Mouse (Mus musculus) midbrain, embryonic 13.5 days (tissue): Measurements from ENCODE around the gene Rab4b. TPM values are rescaled to one million over a fixed set of nuclear protein-coding genes. Genes with fewer than 3 reads are reported as not detected.

Experiments
- ATAC-seq: fragments of 200-750 bp; cut with Nextera tagmentation; 2 replicates; pipeline ENCODE4 v1.8.0; 2017; ENCODE audit warnings: mild to moderate bottlenecking, moderate TSS enrichment, moderate library complexity
- H3K27ac ChIP-seq: fragments of 300-500 bp; sonication (generic); 2 replicates; pipeline ENCODE4 v1.5.1; 2015; ENCODE audit warnings: inconsistent platforms, mild to moderate bottlenecking, moderate library complexity
- H3K27me3 ChIP-seq: fragments of 300-500 bp; sonication (generic); 2 replicates; pipeline ENCODE4 v1.6.1; 2015; ENCODE audit warnings: mild to moderate bottlenecking, inconsistent platforms
- H3K36me3 ChIP-seq: fragments of 300-500 bp; sonication (generic); 2 replicates; pipeline ENCODE4 v1.6.1; 2015; ENCODE audit warnings: mild to moderate bottlenecking, inconsistent platforms
- H3K4me1 ChIP-seq: fragments of 300-500 bp; sonication (generic); replicated peaks from 2 replicates; pipeline ENCODE4 v1.6.1; 2015; ENCODE audit warnings: inconsistent platforms
- H3K4me2 ChIP-seq: fragments of 300-500 bp; sonication (generic); replicated peaks from 2 replicates; pipeline ENCODE4 v1.6.1; 2015; ENCODE audit warnings: moderate library complexity, mild to moderate bottlenecking, inconsistent platforms
- H3K4me3 ChIP-seq: fragments of 300-500 bp; sonication (generic); replicated peaks from 2 replicates; pipeline ENCODE4 v1.5.1; 2015; ENCODE audit warnings: mild to moderate bottlenecking, inconsistent platforms
- H3K9ac ChIP-seq: fragments of 300-500 bp; sonication (generic); replicated peaks from 2 replicates; pipeline ENCODE4 v1.6.1; 2015; ENCODE audit warnings: mild to moderate bottlenecking, inconsistent platforms
- H3K9me3 ChIP-seq: fragments of 300-500 bp; sonication (generic); 2 replicates; pipeline ENCODE4 v1.6.1; 2016; ENCODE audit warnings: mild to moderate bottlenecking, inconsistent platforms
- WGBS: fragments of 180-500 bp; shearing (Covaris S2); methylation state at CpG from one replicate; pipeline ENCODE4 v1.1.7; 2015; 5-methylcytosine and 5-hydroxymethylcytosine counted together
- polyA plus RNA-seq: library from polyadenylated mRNA; unstranded; fragments of >200 nt; fragmentation: Nextera tagmentation; extraction: Ambion mirVana; gene quantifications from 2 replicates; pipeline ENCODE4 v1.2.1, GENCODE M21; 2015

Rab4b gene
- polyA plus RNA-seq, 1 experiment from 2014 or later, result 104 TPM

DNA sequence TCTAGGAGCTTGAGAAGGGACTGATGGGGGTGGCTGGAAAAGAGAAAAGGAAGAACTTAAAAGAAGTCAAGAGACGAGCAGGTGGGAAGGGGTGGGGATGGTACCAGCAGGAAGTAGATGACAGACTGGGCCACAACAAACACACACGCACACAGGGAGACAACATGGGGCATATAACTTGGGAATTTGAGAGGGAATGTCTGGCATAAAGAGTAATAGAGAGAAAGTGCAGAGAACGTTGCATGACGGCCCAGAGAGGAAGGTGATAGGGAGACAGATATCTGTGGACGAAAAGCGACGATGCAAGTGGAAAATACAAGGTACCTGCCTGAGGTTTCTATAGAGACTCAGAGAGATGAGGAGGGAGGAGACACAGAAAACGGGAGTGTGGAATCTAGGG is 13.0 kb downstream of the Rab4b start:
- Histone ChIP-seq H3K36me3 (peaks cover 36% of the 10 kb centered on the region), H3K4me3 (peak overlapping the region; percentile 77), H3K27me3 (no peaks in the 10 kb centered on the region), H3K27ac (peak overlapping the region; percentile 99), H3K4me1 (peaks cover 61% of the 10 kb centered on the region), H3K9ac (peak overlapping the region; percentile 88), H3K9me3 (no peaks in the 10 kb centered on the region), H3K4me2 (peak overlapping the region; percentile 86)
- no peak for ATAC-seq
- WGBS, result 5% methylated on average over 8 of the region's 8 CpGs

DNA sequence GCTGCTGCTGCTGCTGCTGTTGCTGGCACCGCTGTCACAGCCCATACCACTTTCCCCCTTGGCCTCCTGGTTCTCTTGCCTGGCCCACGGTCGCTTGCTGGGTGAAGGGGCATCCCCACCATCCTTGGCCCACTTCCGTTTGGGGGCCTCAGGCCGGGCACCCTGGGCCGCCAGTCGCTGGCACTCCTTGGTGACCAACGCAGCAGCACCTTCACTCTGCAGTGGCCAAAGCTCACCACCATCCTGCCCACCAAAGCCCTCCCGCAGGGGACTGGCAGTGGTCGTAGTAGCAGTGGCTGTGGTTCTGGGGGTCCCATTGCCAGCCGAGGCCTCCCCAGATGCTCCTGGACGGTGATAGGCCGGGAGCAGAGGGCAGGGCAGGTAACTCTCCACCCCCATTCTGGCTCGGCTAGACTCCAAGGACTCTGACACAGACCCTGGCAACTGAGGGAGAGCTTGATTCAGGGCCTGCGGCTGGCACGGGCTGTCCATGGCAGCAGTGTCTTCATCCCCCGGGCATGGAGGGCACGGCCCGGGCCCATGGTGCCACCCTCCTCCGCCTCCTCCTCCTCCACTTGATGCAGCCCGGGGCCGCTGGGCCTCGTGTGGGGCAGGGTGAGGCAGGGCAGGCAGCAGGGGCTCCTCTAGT is 13.6 kb downstream of the Rab4b start:
- peak; percentile 12; the same call in 1 of the 2 replicates for ATAC-seq
- H3K27ac ChIP-seq, result 0 out of 2 replicates have a peak overlapping the region, but pooled peaks have one; percentile 99

DNA sequence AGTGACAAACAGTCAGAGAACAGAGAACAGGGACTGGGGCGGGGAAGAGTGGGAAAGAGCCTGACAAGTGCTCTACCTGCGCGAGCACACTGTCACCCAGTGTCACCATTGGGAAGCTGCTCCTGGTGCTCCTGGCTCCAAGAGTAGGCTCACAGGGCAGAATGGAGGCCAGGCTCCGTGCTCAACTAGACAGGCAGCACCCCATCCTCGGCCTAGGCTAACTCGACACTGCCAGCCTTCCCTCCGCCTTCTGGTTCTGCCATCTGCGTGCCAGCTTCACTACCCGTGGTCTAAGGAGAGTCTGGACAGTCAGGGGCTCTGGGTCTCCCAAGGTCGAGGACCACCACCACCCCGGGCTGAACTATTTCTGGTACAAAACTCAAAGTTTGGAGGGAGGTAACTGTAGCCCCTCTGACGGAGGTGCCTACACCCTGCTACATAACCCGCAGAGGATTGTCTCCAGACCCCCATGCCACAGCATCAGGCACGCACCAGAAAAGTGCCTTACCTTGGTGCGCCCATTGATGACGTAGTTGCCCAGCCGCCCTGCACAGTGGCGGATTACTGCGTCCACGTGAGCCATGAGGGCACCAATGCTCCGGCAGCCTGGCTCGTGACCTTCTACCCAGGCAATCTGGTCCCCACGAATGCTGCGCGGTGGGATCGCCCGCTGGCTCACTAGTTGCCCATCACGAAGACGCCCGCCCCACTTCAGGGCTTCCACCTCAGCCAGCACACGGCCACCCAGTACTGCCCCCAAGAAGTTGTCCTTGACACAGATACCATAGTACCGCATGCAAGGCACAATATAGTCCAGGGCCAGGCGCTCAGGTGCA is 14.4 kb downstream of the Rab4b start:
- no peak for ATAC-seq
- H3K9me3 ChIP-seq, result no peaks in the 10 kb centered on the region
- WGBS, result 89% methylated on average over 33 of the region's 33 CpGs
- H3K4me3 ChIP-seq, result peak overlapping the region; percentile 77
- H3K4me1 ChIP-seq, result peaks cover 73% of the 10 kb centered on the region
- H3K4me2 ChIP-seq, result peak overlapping the region; percentile 86
- H3K9ac ChIP-seq, result peak overlapping the region; percentile 88
- no peak overlapping the region for H3K27ac ChIP-seq
- no peaks in the 10 kb centered on the region for H3K27me3 ChIP-seq
- peaks cover 36% of the 10 kb centered on the region for H3K36me3 ChIP-seq

More for the DNA sequence above, 13.6 kb downstream of the Rab4b start:
- Histone ChIP-seq H3K4me1 (peaks cover 67% of the 10 kb centered on the region), H3K4me3 (peak overlapping the region; percentile 77), H3K9ac (peak overlapping the region; percentile 88), H3K9me3 (no peaks in the 10 kb centered on the region), H3K4me2 (peak overlapping the region; percentile 86), H3K36me3 (peaks cover 33% of the 10 kb centered on the region), H3K27me3 (no peaks in the 10 kb centered on the region)
- WGBS, result 75% methylated on average over 22 of the region's 23 CpGs

DNA sequence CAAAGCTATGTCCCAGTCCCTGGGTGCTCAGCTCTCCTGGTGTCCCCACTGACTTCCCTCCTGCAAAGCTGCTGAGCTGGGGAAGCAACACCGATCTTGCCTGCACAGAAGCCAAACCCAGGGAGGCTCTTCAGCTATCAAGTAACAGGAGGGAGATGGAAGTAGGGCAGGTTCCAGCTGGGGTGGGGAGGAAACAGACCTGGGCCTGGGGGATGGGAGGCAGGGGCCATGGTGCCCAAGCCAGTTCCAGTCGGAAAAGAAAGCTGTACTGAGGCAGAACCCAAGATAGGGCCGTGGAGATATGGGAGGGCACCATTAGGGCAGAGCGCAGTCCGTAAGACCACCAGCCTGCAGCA is 15.3 kb downstream of the Rab4b start:
- Histone ChIP-seq H3K4me2 (peak overlapping the region; percentile 86), H3K9ac (peak overlapping the region; percentile 88), H3K4me3 (peak overlapping the region; percentile 77), H3K4me1 (peaks cover 73% of the 10 kb centered on the region), H3K9me3 (no peaks in the 10 kb centered on the region), H3K27ac (peak overlapping the region; percentile 32; the same call in 1 of the 2 replicates), H3K27me3 (no peaks in the 10 kb centered on the region), H3K36me3 (peaks cover 43% of the 10 kb centered on the region)
- no peak for ATAC-seq
- WGBS, result 84% methylated on average over 5 of the region's 5 CpGs

DNA sequence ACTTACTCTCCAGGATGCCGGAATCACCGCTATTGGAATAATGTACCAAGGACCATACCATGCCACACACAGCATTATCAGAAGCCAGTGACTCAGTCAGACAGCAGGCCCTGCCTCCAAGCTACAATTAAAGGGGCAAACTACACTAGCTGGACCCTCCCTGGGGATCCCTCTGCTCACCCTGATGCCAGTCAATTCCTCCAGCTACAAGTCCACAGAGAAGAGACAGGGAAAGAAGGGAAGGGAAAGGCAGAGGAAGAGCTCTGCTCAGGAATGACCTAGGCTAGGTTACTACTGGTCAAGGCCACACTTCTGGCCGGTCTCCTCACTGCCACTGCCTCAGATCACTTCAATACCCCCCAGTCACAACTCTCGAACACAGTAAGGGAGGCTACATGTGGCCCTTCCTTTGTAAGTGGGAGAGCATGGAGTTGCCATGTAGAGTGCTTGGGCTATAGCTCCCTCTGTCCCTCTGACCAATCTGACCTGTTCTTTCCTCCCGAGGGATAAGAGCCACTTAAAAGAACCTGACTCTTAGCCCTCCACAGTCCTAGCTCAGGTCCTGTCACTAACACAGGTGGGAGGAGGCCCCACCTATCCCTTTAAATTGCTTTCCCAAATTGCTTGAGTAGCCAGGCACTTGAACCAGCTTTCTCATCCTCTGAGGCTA is 15.8 kb downstream of the Rab4b start:
- Histone ChIP-seq H3K9me3 (no peaks in the 10 kb centered on the region), H3K4me3 (peak overlapping the region; percentile 77), H3K4me1 (peaks cover 72% of the 10 kb centered on the region), H3K27me3 (no peaks in the 10 kb centered on the region), H3K9ac (peak overlapping the region; percentile 88), H3K4me2 (peak overlapping the region; percentile 86), H3K27ac (peak overlapping the region; percentile 32; the same call in 1 of the 2 replicates), H3K36me3 (peaks cover 48% of the 10 kb centered on the region)
- no peak for ATAC-seq
- 81% methylated on average over 5 of the region's 5 CpGs for WGBS

DNA sequence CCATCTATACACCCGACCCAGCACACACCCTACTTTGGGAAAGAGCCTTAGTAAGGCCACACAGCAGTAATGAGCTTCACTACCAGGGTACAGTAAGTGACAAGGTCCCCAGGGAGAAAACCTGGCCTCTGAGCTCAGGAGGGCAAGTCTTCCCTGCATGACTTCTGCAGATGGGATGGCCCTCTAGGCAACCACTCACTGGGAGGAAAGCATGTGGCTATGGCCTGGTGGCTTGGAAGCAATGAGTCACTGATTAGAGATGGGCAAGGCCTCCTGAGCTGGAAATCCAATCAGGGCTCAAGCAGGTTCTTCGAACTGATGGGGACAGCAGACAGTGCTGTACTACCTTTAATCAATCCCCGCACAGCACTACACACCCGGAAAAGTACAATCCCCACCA is 17.0 kb downstream of the Rab4b start:
- Histone ChIP-seq H3K4me1 (peaks cover 62% of the 10 kb centered on the region), H3K36me3 (peaks cover 56% of the 10 kb centered on the region), H3K4me2 (peak overlapping the region; percentile 86), H3K9me3 (no peaks in the 10 kb centered on the region), H3K27me3 (no peaks in the 10 kb centered on the region), H3K4me3 (no peak overlapping the region), H3K9ac (peak overlapping the region; percentile 44; the same call in 1 of the 2 replicates), H3K27ac (0 out of 2 replicates have a peak overlapping the region, but pooled peaks have one; percentile 35)
- 90% methylated on average over 4 of the region's 4 CpGs for WGBS
- ATAC-seq, result no peak

DNA sequence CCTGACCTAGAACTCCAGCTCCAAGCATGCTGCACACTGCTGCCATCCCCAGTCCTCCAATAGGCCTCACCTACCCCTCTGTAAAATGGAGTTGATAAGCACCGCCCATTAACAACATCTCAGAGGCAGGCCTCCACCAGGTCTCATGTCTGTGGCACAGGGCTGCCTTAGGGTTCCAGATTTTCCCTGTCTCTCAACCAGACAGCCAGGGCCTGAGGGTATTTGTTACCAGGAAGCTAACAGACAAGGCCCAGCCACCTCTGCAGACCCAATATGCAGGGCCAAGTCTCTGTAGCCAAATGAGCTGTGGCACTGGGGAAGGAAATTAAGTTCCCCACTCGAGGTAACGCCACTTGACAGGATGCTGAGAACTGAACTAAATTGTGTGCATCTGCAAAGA is 17.8 kb downstream of the Rab4b start:
- no peak overlapping the region; the same call in 1 of the 2 replicates for H3K27ac ChIP-seq
- peak overlapping the region; percentile 28; the same call in 1 of the 2 replicates for H3K9ac ChIP-seq
- H3K36me3 ChIP-seq, result peaks cover 58% of the 10 kb centered on the region
- no peaks in the 10 kb centered on the region for H3K27me3 ChIP-seq
- WGBS, result 95% methylated on average over 3 of the region's 3 CpGs
- ATAC-seq, result no peak
- no peak overlapping the region for H3K4me3 ChIP-seq
- H3K9me3 ChIP-seq, result no peaks in the 10 kb centered on the region
- H3K4me2 ChIP-seq, result no peak overlapping the region
- peaks cover 62% of the 10 kb centered on the region for H3K4me1 ChIP-seq

DNA sequence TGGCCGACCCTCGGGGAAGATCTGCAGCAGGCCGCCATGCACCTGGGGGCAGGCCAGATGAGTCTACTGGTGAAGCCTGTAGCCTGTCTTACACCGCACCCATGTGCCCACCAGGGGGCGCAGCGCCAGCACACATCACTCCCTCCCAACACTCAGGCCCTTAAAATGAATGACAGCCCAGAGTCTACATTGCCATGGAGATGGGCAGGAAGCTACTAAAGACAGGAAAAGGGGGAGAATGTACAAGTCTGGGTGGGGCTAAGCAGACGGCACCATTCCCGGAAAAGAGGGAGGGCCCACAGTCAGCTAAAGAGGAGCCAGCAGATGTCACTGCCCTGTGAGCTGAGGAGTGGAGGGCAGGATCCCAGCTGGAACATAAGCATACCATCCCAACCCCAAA is 18.8 kb downstream of the Rab4b start:
- H3K27ac ChIP-seq, result peak overlapping the region; percentile 37; the same call in 1 of the 2 replicates
- ATAC-seq, result peak; percentile 94
- no peak overlapping the region for H3K4me3 ChIP-seq
- H3K36me3 ChIP-seq, result peaks cover 56% of the 10 kb centered on the region
- no peaks in the 10 kb centered on the region for H3K9me3 ChIP-seq
- 21% methylated on average over 8 of the region's 8 CpGs for WGBS
- 0 out of 2 replicates have a peak overlapping the region, but pooled peaks have one; percentile 15 for H3K4me2 ChIP-seq
- peaks cover 54% of the 10 kb centered on the region for H3K4me1 ChIP-seq
- no peak overlapping the region for H3K9ac ChIP-seq
- H3K27me3 ChIP-seq, result no peaks in the 10 kb centered on the region

DNA sequence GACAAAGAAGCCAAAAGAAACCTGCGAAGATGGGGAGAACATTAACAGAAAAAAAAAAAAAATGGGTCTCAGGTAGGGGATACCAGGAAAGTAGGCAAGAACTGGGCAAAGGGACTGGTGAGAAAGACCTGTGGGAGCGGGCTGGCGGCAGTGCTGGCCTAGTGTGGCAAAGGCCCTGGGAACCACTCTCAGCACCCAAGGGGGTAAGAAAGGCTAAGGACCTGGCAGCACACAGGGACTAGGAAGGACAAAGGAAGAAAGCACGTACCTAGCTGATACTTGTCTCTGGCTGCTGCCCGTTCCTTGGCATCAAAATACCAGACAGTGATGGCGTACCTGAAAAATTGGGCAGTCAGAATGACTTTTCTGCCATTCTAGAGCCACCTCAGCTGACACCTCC is 19.4 kb downstream of the Rab4b start:
- Histone ChIP-seq H3K36me3 (peaks cover 50% of the 10 kb centered on the region), H3K9me3 (no peaks in the 10 kb centered on the region), H3K27ac (no peak overlapping the region), H3K4me2 (no peak overlapping the region), H3K4me3 (no peak overlapping the region), H3K9ac (no peak overlapping the region), H3K27me3 (no peaks in the 10 kb centered on the region), H3K4me1 (peaks cover 48% of the 10 kb centered on the region)
- WGBS, result 93% methylated on average over 6 of the region's 6 CpGs
- no peak for ATAC-seq

DNA sequence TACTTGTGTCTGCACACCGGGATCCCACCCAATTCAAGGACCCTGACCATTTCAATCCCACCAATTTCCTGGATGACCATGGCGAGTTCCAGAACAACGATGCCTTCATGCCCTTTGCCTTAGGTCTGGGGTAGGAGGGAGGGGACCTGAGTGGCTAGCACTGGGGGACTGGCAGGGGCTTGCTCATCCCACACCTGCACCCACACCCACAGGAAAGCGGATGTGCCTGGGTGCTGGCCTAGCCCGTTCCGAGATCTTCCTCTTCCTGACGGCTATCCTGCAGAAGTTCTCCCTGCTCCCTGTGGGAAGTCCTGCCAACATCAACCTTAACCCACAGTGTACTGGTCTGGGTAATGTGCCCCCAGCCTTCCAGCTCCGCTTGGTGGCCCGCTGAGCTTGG is 20.5 kb downstream of the Rab4b start:
- no peak overlapping the region for H3K4me3 ChIP-seq
- WGBS, result 96% methylated on average over 9 of the region's 9 CpGs
- ATAC-seq, result no peak
- H3K27ac ChIP-seq, result no peak overlapping the region; the same call in 1 of the 2 replicates
- H3K9ac ChIP-seq, result no peak overlapping the region
- H3K9me3 ChIP-seq, result no peaks in the 10 kb centered on the region
- H3K4me1 ChIP-seq, result peaks cover 37% of the 10 kb centered on the region
- H3K27me3 ChIP-seq, result no peaks in the 10 kb centered on the region
- H3K4me2 ChIP-seq, result no peak overlapping the region
- H3K36me3 ChIP-seq, result peaks cover 47% of the 10 kb centered on the region

DNA sequence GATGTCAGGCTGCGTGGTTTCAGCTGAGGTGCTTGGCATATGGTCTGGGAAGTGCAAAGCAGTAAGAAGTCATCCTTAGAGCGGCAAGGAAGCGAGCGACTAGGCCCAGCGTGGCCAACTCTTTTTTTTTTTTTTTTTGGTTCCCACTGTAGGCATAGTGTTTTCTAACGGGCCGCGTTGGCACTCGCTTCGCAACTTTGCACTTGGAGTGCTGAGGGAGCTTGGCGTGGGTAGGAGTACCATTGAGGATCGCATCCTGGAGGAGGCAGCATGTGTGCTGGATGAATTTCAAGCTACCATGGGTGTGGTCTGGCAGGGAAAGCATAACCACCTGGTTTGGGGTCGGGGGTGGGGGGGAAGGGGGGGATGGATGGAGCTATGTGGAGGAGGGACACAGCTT is 22.7 kb downstream of the Rab4b start:
- H3K4me3 ChIP-seq, result no peak overlapping the region

More for the DNA sequence above, 22.7 kb downstream of the Rab4b start:
- H3K4me1 ChIP-seq, result peaks cover 15% of the 10 kb centered on the region
- no peaks in the 10 kb centered on the region for H3K27me3 ChIP-seq
- peaks cover 32% of the 10 kb centered on the region for H3K36me3 ChIP-seq
- no peaks in the 10 kb centered on the region for H3K9me3 ChIP-seq
- no peak overlapping the region for H3K9ac ChIP-seq
- no peak overlapping the region for H3K27ac ChIP-seq
- H3K4me2 ChIP-seq, result no peak overlapping the region
- no peak for ATAC-seq
- WGBS, result 84% methylated on average over 13 of the region's 13 CpGs
